Mouse (Mus musculus) hematopoietic stem cell, adult 5-6 weeks (primary cell): ENCODE data around the gene Fxyd5. TPM values are rescaled to one million over a fixed set of nuclear protein-coding genes. Genes with fewer than 3 reads are reported as not detected.

ENCODE experiments used
- ATAC-seq, 2 experiments: fragments of 125-278 bp in 1 of 2; replicated peaks in 1 of 2; 2 replicates each; pipeline ENCODE4 v1.8.0; 2016 to 2017; ENCODE audit warnings: inconsistent platforms in 2 of 2, mild to moderate bottlenecking in 2 of 2, moderate number of reproducible peaks in 2 of 2, low read depth in 1 of 2, moderate TSS enrichment in 1 of 2; ENCODE audit not compliant: low FRiP score in 2 of 2, poor library complexity in 2 of 2, severe bottlenecking in 2 of 2, insufficient read depth in 1 of 2, low TSS enrichment in 1 of 2
- total RNA-seq: library from RNA; stranded (forward); fragments of 172-1452, 232-1000 nt; gene quantifications from 2 replicates; pipeline ENCODE4 v1.2.3, GENCODE M21; 2017

Fxyd5 gene
- total RNA-seq, 1 experiment from 2014 or later = 391 TPM

- ATAC-seq = no peak
Observed at GRCm38 (mm10) chr7:31017104-31017901, 25.0 kb downstream of the Fxyd5 start.

- ATAC-seq = no peak
Observed at GRCm38 (mm10) chr7:31012971-31013370, 29.3 kb downstream of the Fxyd5 start.

GRCm38 (mm10) chr7:31008889-31009288 lies 33.4 kb downstream of the Fxyd5 start:
- ATAC-seq = no peak; a peak in 1 of 4 replicates

GRCm38 (mm10) chr7:31008175-31008574 lies 34.1 kb downstream of the Fxyd5 start:
- peak; percentile 76 to 79 for ATAC-seq

GRCm38 (mm10) chr7:31007775-31008174 lies 34.5 kb downstream of the Fxyd5 start:
- peak in 1 of 2 experiments; percentile 2; a peak in 1 of 4 replicates for ATAC-seq

- ATAC-seq = peak; percentile 86 to 95
Observed at GRCm38 (mm10) chr7:31002650-31003049, 39.6 kb downstream of the Fxyd5 start.

GRCm38 (mm10) chr7:31000505-31001020 lies 41.7 kb downstream of the Fxyd5 start:
- peak; percentile 64 to 75 for ATAC-seq

GRCm38 (mm10) chr7:30996491-30996890 lies 45.8 kb downstream of the Fxyd5 start:
- ATAC-seq = no peak

- ATAC-seq = no peak
Observed at GRCm38 (mm10) chr7:30993986-30994385, 48.3 kb downstream of the Fxyd5 start.

- no peak for ATAC-seq
Observed at GRCm38 (mm10) chr7:30992148-30992547, 50.1 kb downstream of the Fxyd5 start.

GRCm38 (mm10) chr7:30988519-30989162 lies 53.6 kb downstream of the Fxyd5 start:
- no peak for ATAC-seq

GRCm38 (mm10) chr7:30985357-30985756 lies 56.9 kb downstream of the Fxyd5 start:
- no peak for ATAC-seq

Other genes starting within 250 kb of the Fxyd5 start
- gene Ffar2, start 218.7 kb downstream of the Fxyd5 start, total RNA-seq = 31.8 and 42.8 TPM in 2 replicates
- not detected in 2 replicates for gene Ffar3, start 186.3 kb downstream of the Fxyd5 start, total RNA-seq
- gene Ffar1, start 180.9 kb downstream of the Fxyd5 start, total RNA-seq = not detected in 2 replicates
- gene Cd22, start 162.1 kb downstream of the Fxyd5 start, total RNA-seq = not detected in 2 replicates
- 0.38 TPM in 1 of 2 replicates, not detected in the other for gene Mag, start 127.6 kb downstream of the Fxyd5 start, total RNA-seq
- not detected in 2 replicates for gene Hamp2, start 117.8 kb downstream of the Fxyd5 start, total RNA-seq
- not detected in 2 replicates for gene Hamp, start 98.4 kb downstream of the Fxyd5 start, total RNA-seq
- 120 and 164 TPM in 2 replicates for gene Usf2, start 85.7 kb downstream of the Fxyd5 start, total RNA-seq
- gene Lsr, start 69.0 kb downstream of the Fxyd5 start, total RNA-seq = 1.2 and 2.4 TPM in 2 replicates
- not detected in 2 replicates for gene Fam187b, start 68.7 kb downstream of the Fxyd5 start, total RNA-seq
- gene Fxyd7, start 9.0 kb upstream of the Fxyd5 start, total RNA-seq = 2.2 TPM in 1 of 2 replicates, not detected in the other
- 2.7 and 15.3 TPM in 2 replicates for gene Fxyd1, start 14.7 kb upstream of the Fxyd5 start, total RNA-seq
- gene Lgi4, start 16.9 kb upstream of the Fxyd5 start, total RNA-seq = not detected in 2 replicates
- gene Fxyd3, start 34.2 kb upstream of the Fxyd5 start, total RNA-seq = not detected in 2 replicates
- 4.3 and 13.0 TPM in 2 replicates for gene Hpn, start 72.8 kb upstream of the Fxyd5 start, total RNA-seq
- gene Scn1b, start 84.5 kb upstream of the Fxyd5 start, total RNA-seq = 4.8 and 6.6 TPM in 2 replicates
- 89.4 and 90.0 TPM in 2 replicates for gene Gramd1a, start 113.4 kb upstream of the Fxyd5 start, total RNA-seq
- gene Scgb2b2, start 248.0 kb upstream of the Fxyd5 start, total RNA-seq = not detected in 2 replicates
- gene Scgb1b2, start 249.3 kb upstream of the Fxyd5 start, total RNA-seq = not detected in 2 replicates